8 mouse cellular contexts compared by ENCODE assay signal in genomic region chr3:108187111-108187795, GRCm38 (mm10). TPM values are rescaled to one million over a fixed set of nuclear protein-coding genes. Genes with fewer than 3 reads are reported as not detected.
A peak's percentile ranks its signal among the peaks of the same experiment; 100 is the strongest.
DNase-seq lines count a peak whose midpoint lies in the region; ATAC-seq lines count a peak whose summit lies in the region.

No protein-coding gene starts in this region.

- H3K4me3 ChIP-seq in liver, embryonic 11.5 days (ENCODE audit: low read depth, low read length): no peak overlapping the region
- H3K4me3 ChIP-seq in forebrain, embryonic 11.5 days (ENCODE audit: low read depth, low read length): no peak overlapping the region; the same call in 1 of the 2 replicates
- peak overlapping the region; percentile 71; the same call in 1 of the 2 replicates for H3K4me3 ChIP-seq in intestine, embryonic 15.5 days (replicated peaks)
- H3K4me3 ChIP-seq in neural tube, embryonic 13.5 days: peak overlapping the region; percentile 80

- H3K36me3 ChIP-seq in liver, embryonic 11.5 days (ENCODE audit: control insufficient read depth, insufficient read depth, low read length): no peaks in the 10 kb centered on the region
- no peaks in the 10 kb centered on the region for H3K36me3 ChIP-seq in forebrain, embryonic 11.5 days (ENCODE audit: control insufficient read depth, insufficient read depth, low read length)
- no peaks in the 10 kb centered on the region for H3K36me3 ChIP-seq in intestine, embryonic 15.5 days
- peaks cover 18% of the 10 kb centered on the region for H3K36me3 ChIP-seq in neural tube, embryonic 13.5 days

- 0 out of 2 replicates have a peak, but pooled peaks cover 3% of the 10 kb centered on the region for H3K4me1 ChIP-seq in liver, embryonic 11.5 days (replicated peaks; ENCODE audit: control insufficient read depth, insufficient read depth, low read length)
- H3K4me1 ChIP-seq in forebrain, embryonic 11.5 days (replicated peaks; ENCODE audit: control insufficient read depth, insufficient read depth, low read length): peaks cover 4% of the 10 kb centered on the region; the same call in 1 of the 2 replicates
- H3K4me1 ChIP-seq in intestine, embryonic 15.5 days (replicated peaks): peaks cover 19% of the 10 kb centered on the region
- H3K4me1 ChIP-seq in neural tube, embryonic 13.5 days (replicated peaks): peaks cover 66% of the 10 kb centered on the region

- no peak for ATAC-seq in liver, embryonic 11.5 days (replicated peaks; ENCODE audit: low FRiP score)
- peak; percentile 34; the same call in 1 of the 2 replicates for ATAC-seq in forebrain, embryonic 11.5 days (replicated peaks; ENCODE audit: low FRiP score)
- 0 out of 2 replicates have a peak, but pooled peaks have one; percentile 2 for ATAC-seq in intestine, embryonic 15.5 days
- peak; percentile 21 for ATAC-seq in neural tube, embryonic 13.5 days (ENCODE audit: low read depth)

- H3K9ac ChIP-seq in liver, embryonic 11.5 days (ENCODE audit: low read depth, low read length): no peak overlapping the region
- no peak overlapping the region; the same call in 1 of the 2 replicates for H3K9ac ChIP-seq in forebrain, embryonic 11.5 days (ENCODE audit: low read length)
- no peak overlapping the region; the same call in 1 of the 2 replicates for H3K9ac ChIP-seq in intestine, embryonic 15.5 days
- peak overlapping the region; percentile 91 for H3K9ac ChIP-seq in neural tube, embryonic 13.5 days

- H3K9me3 ChIP-seq in liver, embryonic 11.5 days (ENCODE audit: control insufficient read depth, low read length): no peaks in the 10 kb centered on the region
- H3K9me3 ChIP-seq in forebrain, embryonic 11.5 days (ENCODE audit: control insufficient read depth, low read length): no peaks in the 10 kb centered on the region
- H3K9me3 ChIP-seq in intestine, embryonic 15.5 days: no peaks in the 10 kb centered on the region
- H3K9me3 ChIP-seq in neural tube, embryonic 13.5 days: no peaks in the 10 kb centered on the region

- H3K27ac ChIP-seq in liver, embryonic 11.5 days (ENCODE audit: low read depth, low read length): no peak overlapping the region
- no peak overlapping the region for H3K27ac ChIP-seq in forebrain, embryonic 11.5 days (ENCODE audit: low read depth, low read length)
- no peak overlapping the region for H3K27ac ChIP-seq in intestine, embryonic 15.5 days
- peak overlapping the region; percentile 81 for H3K27ac ChIP-seq in neural tube, embryonic 13.5 days (replicated peaks)

- 48% methylated on average over 20 of the region's 20 CpGs for WGBS in liver, embryonic 11.5 days
- WGBS in forebrain, embryonic 11.5 days: 58% methylated on average over 20 of the region's 20 CpGs
- 74% methylated on average over 20 of the region's 20 CpGs for WGBS in intestine, embryonic 15.5 days
- 59% methylated on average over 20 of the region's 20 CpGs for WGBS in neural tube, embryonic 13.5 days

- peak overlapping the region; percentile 94 for H3K4me2 ChIP-seq in liver, embryonic 11.5 days
- peak overlapping the region; percentile 94; the same call in 1 of the 2 replicates for H3K4me2 ChIP-seq in forebrain, embryonic 11.5 days (ENCODE audit: low read depth, low read length, severe bottlenecking)
- peak overlapping the region; percentile 94 for H3K4me2 ChIP-seq in intestine, embryonic 15.5 days (replicated peaks)
- H3K4me2 ChIP-seq in neural tube, embryonic 13.5 days: peak overlapping the region; percentile 90

- no peak for DNase-seq in liver, embryonic 11.5 days (ENCODE audit: low spot score)
- DNase-seq in liver (no peak), MN1 (ENCODE audit: low spot score) (no peak)
- DNase-seq in forebrain, embryonic 11.5 days (ENCODE audit: low spot score): peak; percentile 51
- no peak for DNase-seq in right cerebral cortex, postnatal 25 days
- no peak for DNase-seq in adrenal gland, postnatal 14 days

- peaks cover 21% of the 10 kb centered on the region for H3K27me3 ChIP-seq in liver, embryonic 11.5 days (replicated peaks; ENCODE audit: control insufficient read depth, insufficient read depth, low read length)
- H3K27me3 ChIP-seq in forebrain, embryonic 11.5 days (ENCODE audit: control insufficient read depth, insufficient read depth, low read length): 0 out of 2 replicates have a peak, but pooled peaks cover 3% of the 10 kb centered on the region
- no peaks in the 10 kb centered on the region for H3K27me3 ChIP-seq in intestine, embryonic 15.5 days (replicated peaks)
- H3K27me3 ChIP-seq in neural tube, embryonic 13.5 days: peaks cover 6% of the 10 kb centered on the region; the same call in 1 of the 2 replicates

RNA-seq across cellular contexts. Expression of gene Amigo1, which starts 1.1 kb away (rescaled TPM):
- polyA plus RNA-seq in liver, embryonic 11.5 days (2014; fragmentation: Nextera tagmentation; extraction: Ambion mirVana): 0.88 and 1.5 TPM in 2 replicates
- polyA plus RNA-seq in forebrain, embryonic 11.5 days (2014; fragmentation: Nextera tagmentation; extraction: Ambion mirVana): 4.2 and 5.2 TPM in 2 replicates
- polyA plus RNA-seq in intestine, embryonic 15.5 days (2015; fragmentation: Nextera tagmentation; extraction: Ambion mirVana): 3.9 and 4.4 TPM in 2 replicates
- polyA plus RNA-seq in neural tube, embryonic 13.5 days (2015; fragmentation: Nextera tagmentation; extraction: Ambion mirVana): 16.6 and 21.9 TPM in 2 replicates
- 19.3 and 19.5 TPM in 2 replicates for total RNA-seq in adrenal gland, postnatal 14 days (2021)

RNA-seq across cellular contexts. Expression of gene Cyb561d1, which starts 13.8 kb away (rescaled TPM):
- 2.3 and 2.8 TPM in 2 replicates for polyA plus RNA-seq in liver, embryonic 11.5 days (2014; fragmentation: Nextera tagmentation; extraction: Ambion mirVana)
- polyA plus RNA-seq in forebrain, embryonic 11.5 days (2014; fragmentation: Nextera tagmentation; extraction: Ambion mirVana): 3.1 and 3.2 TPM in 2 replicates
- polyA plus RNA-seq in intestine, embryonic 15.5 days (2015; fragmentation: Nextera tagmentation; extraction: Ambion mirVana): 3.6 and 3.8 TPM in 2 replicates
- 3.9 and 4.3 TPM in 2 replicates for polyA plus RNA-seq in neural tube, embryonic 13.5 days (2015; fragmentation: Nextera tagmentation; extraction: Ambion mirVana)
- total RNA-seq in adrenal gland, postnatal 14 days (2021): 5.7 and 9.6 TPM in 2 replicates

RNA-seq across cellular contexts. Expression of gene Atxn7l2, which starts 23.5 kb away (rescaled TPM):
- polyA plus RNA-seq in liver, embryonic 11.5 days (2014; fragmentation: Nextera tagmentation; extraction: Ambion mirVana): 8.7 and 8.9 TPM in 2 replicates
- polyA plus RNA-seq in forebrain, embryonic 11.5 days (2014; fragmentation: Nextera tagmentation; extraction: Ambion mirVana): 22.3 and 24.3 TPM in 2 replicates
- polyA plus RNA-seq in intestine, embryonic 15.5 days (2015; fragmentation: Nextera tagmentation; extraction: Ambion mirVana): 10.9 and 11.3 TPM in 2 replicates
- polyA plus RNA-seq in neural tube, embryonic 13.5 days (2015; fragmentation: Nextera tagmentation; extraction: Ambion mirVana): 24.5 and 26.0 TPM in 2 replicates
- 8.1 and 10.2 TPM in 2 replicates for total RNA-seq in adrenal gland, postnatal 14 days (2021)

RNA-seq across cellular contexts. Expression of gene Gpr61, which starts 32.6 kb away (rescaled TPM):
- 0.07 TPM in 1 of 2 replicates, not detected in the other for polyA plus RNA-seq in liver, embryonic 11.5 days (2014; fragmentation: Nextera tagmentation; extraction: Ambion mirVana)
- 0.25 and 0.32 TPM in 2 replicates for polyA plus RNA-seq in forebrain, embryonic 11.5 days (2014; fragmentation: Nextera tagmentation; extraction: Ambion mirVana)
- polyA plus RNA-seq in intestine, embryonic 15.5 days (2015; fragmentation: Nextera tagmentation; extraction: Ambion mirVana): 0.15 and 0.21 TPM in 2 replicates
- 3.3 and 4.2 TPM in 2 replicates for polyA plus RNA-seq in neural tube, embryonic 13.5 days (2015; fragmentation: Nextera tagmentation; extraction: Ambion mirVana)
- total RNA-seq in adrenal gland, postnatal 14 days (2021): 0.23 TPM in 1 of 2 replicates, not detected in the other

RNA-seq across cellular contexts. Expression of gene Sypl2, which starts 39.2 kb away (rescaled TPM):
- polyA plus RNA-seq in liver, embryonic 11.5 days (2014; fragmentation: Nextera tagmentation; extraction: Ambion mirVana): 0.05 and 0.08 TPM in 2 replicates
- 2.3 and 3.5 TPM in 2 replicates for polyA plus RNA-seq in forebrain, embryonic 11.5 days (2014; fragmentation: Nextera tagmentation; extraction: Ambion mirVana)
- polyA plus RNA-seq in intestine, embryonic 15.5 days (2015; fragmentation: Nextera tagmentation; extraction: Ambion mirVana): 0.21 and 0.27 TPM in 2 replicates
- polyA plus RNA-seq in neural tube, embryonic 13.5 days (2015; fragmentation: Nextera tagmentation; extraction: Ambion mirVana): 0.14 and 0.71 TPM in 2 replicates
- total RNA-seq in adrenal gland, postnatal 14 days (2021): 0.15 and 0.22 TPM in 2 replicates

Comparison
In these comparisons a context has a peak if more than half of its experiments do, and no peak if none do; other contexts are left out.
1. H3K4me3 ChIP-seq: peak in intestine, embryonic 15.5 days (single experiment) and neural tube, embryonic 13.5 days (single experiment); none in liver, embryonic 11.5 days (single experiment) and forebrain, embryonic 11.5 days (single experiment).
2. Peak in every context shown above with its lines, with median percentiles within 50 percentile points of each other: H3K4me2 ChIP-seq.